Mouse (Mus musculus) layer of hippocampus, postnatal 14 days (tissue): ENCODE data around the gene Zfp467. TPM values are rescaled to one million over a fixed set of nuclear protein-coding genes. Genes with fewer than 3 reads are reported as not detected.

ENCODE experiments used
- DNase-seq, 2 experiments: peaks; one replicate each; pipeline ENCODE4 v3.0.0; 2021 to 2022; ENCODE audit warnings: low spot score in 2 of 2, mixed read lengths in 1 of 2
- microRNA-seq, 2 experiments: library from miRNA; unstranded; fragments of <30 nt; microRNA quantifications; one replicate each; pipeline ENCODE4 v1.2.0; 2021
- total RNA-seq, 2 experiments: library from RNA; stranded (reverse); gene quantifications; 2 replicates each; pipeline ENCODE4 v1.2.3; 2021

Gene Zfp467
- total RNA-seq, 2 experiments from 2014 or later, result 19.0 to 20.0 TPM

GRCm38 (mm10) chr6:48412662-48413061 lies 33.0 kb downstream of the Zfp467 start:
- no peak for DNase-seq

- no peak for DNase-seq
These were observed 33.5 kb downstream of the Zfp467 start for GRCm38 (mm10) chr6:48412147-48412546.

DNA sequence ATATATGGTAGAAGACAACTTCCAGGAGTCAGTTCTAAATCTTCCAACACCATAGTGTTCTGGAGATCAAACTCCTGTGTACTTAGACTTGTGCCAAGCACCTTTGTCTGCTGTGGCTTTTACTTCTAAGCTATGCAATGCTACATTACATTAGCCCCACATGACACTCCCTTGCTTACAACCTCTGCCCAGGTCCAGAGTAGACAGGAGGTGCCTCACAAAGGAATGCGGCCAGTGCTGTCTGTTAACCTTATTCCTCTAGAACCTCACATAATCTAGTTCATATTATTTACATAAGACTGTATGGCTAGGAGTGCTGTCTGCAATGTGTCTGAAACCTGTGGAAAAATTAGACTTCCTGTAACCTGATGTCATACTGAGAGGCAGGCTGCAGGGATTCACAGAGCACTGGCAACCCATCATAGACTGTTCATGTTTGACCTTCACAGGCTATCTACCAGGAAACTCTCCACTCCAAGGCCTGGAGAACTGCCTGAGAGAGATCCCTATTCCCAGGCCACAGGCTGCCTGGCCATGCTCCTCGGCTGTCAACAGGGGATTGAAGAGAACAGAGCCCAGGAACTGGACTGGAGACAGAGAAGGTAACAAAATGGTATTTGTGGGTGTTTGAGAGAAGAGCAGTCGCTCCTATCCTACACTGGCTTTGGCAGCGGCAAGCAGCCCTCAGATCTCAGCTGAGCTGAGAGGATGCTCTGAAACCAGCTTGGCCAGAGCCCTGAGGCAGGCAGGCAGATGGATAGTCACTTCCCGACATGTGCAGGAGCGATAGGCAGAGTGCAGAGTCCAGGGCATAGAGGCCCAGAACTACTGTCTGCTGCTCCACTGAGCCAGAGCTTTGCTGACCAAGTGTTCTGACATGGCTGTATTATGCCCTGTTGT lies 34.2 kb downstream of the Zfp467 start:
- no peak for DNase-seq

DNA sequence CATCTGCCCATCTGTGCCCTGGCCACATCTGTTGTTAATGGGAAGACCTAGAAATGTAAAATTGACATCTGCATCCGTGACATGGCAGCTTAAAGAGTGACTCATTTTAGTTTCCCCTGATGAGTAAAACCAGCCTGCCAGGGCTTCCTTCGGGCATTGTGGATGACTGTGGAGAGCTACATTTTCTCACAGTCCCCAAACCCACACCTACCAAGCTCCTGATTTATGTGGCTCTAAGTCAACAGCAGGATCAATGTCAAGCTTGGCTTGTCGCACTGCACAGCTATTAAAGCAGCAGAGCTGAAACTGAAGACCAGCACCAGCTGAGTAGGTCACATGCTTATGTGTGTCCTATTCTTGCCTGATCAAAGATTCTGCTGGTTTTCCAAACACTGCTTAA lies 35.1 kb downstream of the Zfp467 start:
- DNase-seq, result no peak

DNA sequence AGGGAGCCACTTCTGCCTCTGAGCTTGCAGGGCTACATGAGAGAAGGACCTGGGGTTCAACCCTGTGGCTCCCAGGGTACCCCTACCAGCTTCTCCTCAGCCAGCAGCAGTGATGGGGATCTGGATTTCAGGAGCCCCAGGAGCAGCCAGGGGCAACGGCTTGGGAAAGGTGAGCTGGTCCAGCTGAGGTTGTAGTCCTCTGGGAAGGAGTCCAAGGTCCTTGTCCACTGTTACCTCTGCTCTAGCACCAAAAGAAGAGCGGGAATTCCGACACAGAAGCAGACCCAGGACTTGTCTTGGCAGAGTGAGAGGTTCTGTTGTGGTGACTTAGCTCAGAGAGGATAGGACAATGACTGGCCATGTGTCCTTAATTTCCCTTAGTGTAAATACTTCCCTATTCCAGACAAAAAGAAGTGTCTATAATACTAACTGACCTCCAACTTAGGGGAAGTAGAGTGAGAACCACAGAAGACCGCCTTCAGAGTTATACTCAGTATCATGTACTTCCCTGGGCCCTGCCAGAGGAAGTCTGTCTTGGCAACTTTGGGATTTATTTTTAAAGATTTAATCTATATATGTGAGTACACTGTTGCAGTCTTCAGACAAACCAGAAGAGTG lies 35.8 kb downstream of the Zfp467 start:
- no peak for DNase-seq

DNA sequence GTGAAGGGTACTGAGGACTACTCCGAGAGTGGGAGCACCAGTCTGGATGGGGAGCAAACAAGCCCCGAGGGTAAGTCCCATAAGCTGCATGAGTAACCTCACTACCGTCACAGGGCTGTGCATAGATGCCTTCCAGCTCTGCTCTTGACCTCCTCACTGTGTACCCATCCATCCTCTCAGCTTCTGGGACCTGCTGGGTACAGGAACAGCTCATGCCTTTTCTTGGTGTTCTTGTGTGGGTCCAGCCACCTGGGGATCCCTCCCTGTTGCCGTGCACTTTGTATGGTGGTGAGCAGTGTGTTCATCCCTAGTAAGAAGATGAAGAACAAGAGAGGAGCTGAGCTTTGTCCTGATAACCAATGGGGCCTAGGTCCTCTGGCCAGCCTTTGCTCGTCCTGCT lies 41.6 kb downstream of the Zfp467 start:
- no peak for DNase-seq

DNA sequence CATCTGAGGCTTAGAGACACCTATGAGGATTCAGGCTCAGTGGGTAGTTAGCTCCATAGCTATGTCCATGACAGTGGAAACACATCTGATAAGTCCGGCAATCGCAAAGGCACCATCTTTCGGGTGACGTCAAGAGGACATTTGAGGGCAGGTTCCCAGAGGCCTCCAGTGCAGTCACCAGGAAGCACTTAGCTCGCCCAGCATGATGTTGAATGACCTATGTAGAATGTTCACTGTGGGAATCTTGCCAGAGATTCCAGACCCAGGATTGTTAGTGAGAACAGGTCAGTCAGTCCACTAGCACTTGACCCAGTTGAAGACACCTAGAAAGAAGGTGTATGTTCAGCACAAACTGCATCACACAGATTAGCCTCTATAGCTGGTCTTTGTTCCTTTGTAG lies 45.7 kb downstream of the Zfp467 start:
- DNase-seq, result no peak

DNA sequence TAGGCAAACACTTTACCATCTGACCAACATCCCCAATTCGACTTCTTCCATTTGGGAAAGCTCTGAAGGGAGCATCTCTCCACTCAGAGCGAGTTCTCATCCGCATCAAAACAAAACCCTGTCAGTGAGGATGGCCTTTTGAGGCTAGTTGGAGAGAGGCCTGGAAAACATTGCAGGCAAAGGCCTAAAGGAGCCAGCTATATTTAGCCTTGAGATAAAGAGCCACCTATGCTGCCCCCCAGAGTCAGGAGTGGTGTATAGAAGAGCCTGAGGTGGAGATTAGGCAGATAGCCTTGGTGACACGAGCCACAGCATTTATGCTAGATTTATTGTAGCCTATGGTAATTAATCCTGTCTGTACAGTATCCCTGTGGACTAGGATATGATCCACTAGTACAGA lies 48.3 kb downstream of the Zfp467 start:
- peak in 1 of 2 experiments; percentile 53 for DNase-seq

GRCm38 (mm10) chr6:48396686-48397085 lies 48.9 kb downstream of the Zfp467 start:
- no peak for DNase-seq

DNA sequence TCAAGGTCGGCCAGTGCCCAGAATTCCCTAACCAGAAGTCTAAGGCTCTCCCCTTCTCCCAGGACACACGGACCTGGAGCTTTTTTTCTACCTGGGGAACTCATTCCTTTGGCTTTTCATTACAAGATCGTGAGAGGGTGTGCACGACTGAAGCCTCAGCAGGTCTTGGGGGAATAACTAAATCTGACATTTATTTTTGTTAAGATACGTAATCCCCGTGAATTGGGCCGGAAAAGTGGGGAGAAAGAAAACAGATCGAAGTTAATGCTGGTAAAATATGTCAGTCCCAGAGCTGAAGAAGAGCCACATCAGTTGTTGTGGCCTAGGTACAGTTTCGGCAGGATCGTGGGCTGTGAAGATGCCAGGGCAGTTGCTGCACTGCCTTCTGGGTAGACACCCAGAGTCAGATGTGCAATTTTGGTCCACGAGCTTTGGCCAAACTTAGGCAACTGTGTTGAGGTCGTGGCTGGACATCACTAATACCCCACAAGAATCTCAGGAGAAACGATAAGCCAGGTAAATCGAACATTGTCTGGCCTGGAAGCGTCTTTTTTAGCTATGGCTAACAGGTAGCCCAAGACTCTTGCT lies 49.5 kb downstream of the Zfp467 start:
- no peak for DNase-seq

- DNase-seq, result peak; percentile 84 to 88
These were observed 50.3 kb downstream of the Zfp467 start, which contains the start of gene Krba1 for GRCm38 (mm10) chr6:48395105-48396007. Gene Krba1 (plus strand): TSS chr6:48395586.

DNA sequence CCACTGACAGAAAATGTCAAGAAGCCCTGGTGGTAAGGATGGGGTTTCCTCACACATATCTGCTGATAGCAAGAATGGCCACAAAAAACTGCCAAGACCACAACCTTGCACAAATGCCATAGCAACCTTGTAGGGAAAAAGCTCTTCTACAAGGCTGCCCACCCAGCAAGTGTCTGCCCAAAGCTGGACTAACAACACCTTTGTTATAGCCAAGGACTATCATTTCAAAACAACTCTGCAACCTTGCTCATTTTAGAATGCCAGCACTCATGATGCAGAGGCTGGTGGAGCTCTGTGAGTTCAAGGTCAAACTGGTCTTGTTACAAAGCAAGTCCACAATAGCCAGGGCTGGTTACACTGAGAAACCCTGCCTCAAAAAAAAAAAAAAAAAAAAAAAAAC lies 51.8 kb downstream of the Zfp467 start:
- no peak for DNase-seq

- DNase-seq, result no peak
These were observed 57.4 kb downstream of the Zfp467 start for GRCm38 (mm10) chr6:48388221-48388620.

Small RNA genes lying within 50 kb of the gene (microRNA-seq; reads per million reads assigned to microRNA genes)
- 0 reads per million in 2 experiments for gene Gm24325

Other genes starting within 250 kb of the Zfp467 start
- 10 to 100 TPM; 39.4 to 43.0 TPM for gene Krba1, start 50.2 kb downstream of the Zfp467 start, total RNA-seq
- under 1 TPM; 0.44 to 0.57 TPM for gene Sspo, start 2.4 kb upstream of the Zfp467 start, total RNA-seq
- gene Atp6v0e2, start 91.8 kb upstream of the Zfp467 start, total RNA-seq, result 100 to 1,000 TPM; 522 to 523 TPM
- gene Lrrc61, start 109.0 kb upstream of the Zfp467 start, total RNA-seq, result 10 to 100 TPM; 29.2 to 30.2 TPM
- gene Rarres2, start 127.0 kb upstream of the Zfp467 start, total RNA-seq, result 10 to 100 TPM; 14.9 to 23.3 TPM
- gene Gm45021, start 143.8 kb upstream of the Zfp467 start, total RNA-seq, result not detected
- 10 to 100 TPM; 29.3 to 38.4 TPM for gene Repin1, start 148.1 kb upstream of the Zfp467 start, total RNA-seq
- not detected for gene Gm44965, start 148.1 kb upstream of the Zfp467 start, total RNA-seq
- gene Zfp775, start 156.2 kb upstream of the Zfp467 start, total RNA-seq, result 1 to 10 TPM; 6.4 to 6.5 TPM
- 10 to 100 TPM; 12.5 to 13.7 TPM for gene AI854703, start 180.9 kb upstream of the Zfp467 start, total RNA-seq
- 1 to 10 TPM; 1.0 to 1.4 TPM for gene Gimap8, start 201.4 kb upstream of the Zfp467 start, total RNA-seq
- under 1 TPM; 0.55 to 0.62 TPM for gene Gimap9, start 230.3 kb upstream of the Zfp467 start, total RNA-seq
- under 1 TPM; 0.21 to 0.30 TPM for gene Gimap4, start 238.7 kb upstream of the Zfp467 start, total RNA-seq